Mouse (Mus musculus): ENCODE results near the gene Cep78. TPM values are rescaled to one million over a fixed set of nuclear protein-coding genes. Genes with fewer than 3 reads are reported as not detected.
"Not testable (repeated sequence)": the region's sequence is repeated elsewhere in the genome, so short reads cannot be mapped to it uniquely, and the experiment has no call there.

Gene Cep78
- total RNA-seq (2014; rRNA removed) (22.4 TPM in 2 replicates), polyA plus RNA-seq (2015; fragmentation: Nextera tagmentation; extraction: Ambion mirVana) (18.1 and 20.1 TPM in 2 replicates)

- peak within 1 kb of the TSS; percentile 90 for H3K9ac ChIP-seq (replicated peaks; ENCODE audit: low read length, poor library complexity, severe bottlenecking)
- TF ChIP-seq CTCF (IDR thresholded peaks at IDR 0.05), result peak; percentile 53
- H3K4me3 ChIP-seq (ENCODE audit: low read depth, low read length), result peak within 1 kb of the TSS; percentile 90
- ATAC-seq (ENCODE audit: low FRiP score), result peak; percentile 93
- no peaks in the 10 kb centered on the region for H3K27me3 ChIP-seq (ENCODE audit: insufficient read depth, low read length)
- peak; percentile 94 for DNase-seq (ENCODE audit: low spot score)
- 0 out of 2 replicates have a peak, but pooled peaks cover 2% of the 10 kb centered on the region for H3K4me1 ChIP-seq (ENCODE audit: insufficient read depth, low read length)
- H3K4me2 ChIP-seq (ENCODE audit: low read depth, low read length, poor library complexity, severe bottlenecking), result peak within 1 kb of the TSS; percentile 74
- H3K9me3 ChIP-seq (ENCODE audit: low read length), result no peaks in the 10 kb centered on the region
- peak within 1 kb of the TSS; percentile 86 for H3K27ac ChIP-seq (ENCODE audit: low read depth, low read length)
- H3K36me3 ChIP-seq (ENCODE audit: insufficient read depth, low read length), result no peaks in the 10 kb centered on the region
- under 1% methylated on average over 88 of the region's 88 CpGs for WGBS
Measured at GRCm38 (mm10) chr19:15984449-15985171, at the start of gene Cep78. Gene Cep78, minus strand, starts transcription at chr19:15984989.

GRCm38 (mm10) chr19:16031276-16031675, 46.5 kb upstream of the Cep78 start:
- Histone ChIP-seq H3K4me2 (ENCODE audit: low read depth, low read length, poor library complexity, severe bottlenecking) (no peak overlapping the region), H3K27ac (ENCODE audit: low read depth, low read length) (no peak overlapping the region), H3K4me3 (ENCODE audit: low read depth, low read length) (no peak overlapping the region), H3K9me3 (ENCODE audit: low read length) (no peaks in the 10 kb centered on the region), H3K4me1 (ENCODE audit: insufficient read depth, low read length) (no peaks in the 10 kb centered on the region), H3K36me3 (ENCODE audit: insufficient read depth, low read length) (no peaks in the 10 kb centered on the region), H3K9ac (replicated peaks; ENCODE audit: low read length, poor library complexity, severe bottlenecking) (no peak overlapping the region), H3K27me3 (ENCODE audit: insufficient read depth, low read length) (no peaks in the 10 kb centered on the region)
- TF ChIP-seq CTCF (IDR thresholded peaks at IDR 0.05), result no peak
- 97% methylated on average over 4 of the region's 4 CpGs for WGBS
- no peak for ATAC-seq (ENCODE audit: low FRiP score)
- DNase-seq (ENCODE audit: low spot score), result no peak

GRCm38 (mm10) chr19:16029253-16029771, 44.5 kb upstream of the Cep78 start:
- not testable (repeated sequence) for H3K9ac ChIP-seq (replicated peaks; ENCODE audit: low read length, poor library complexity, severe bottlenecking); H3K27ac ChIP-seq (ENCODE audit: low read depth, low read length); H3K9me3 ChIP-seq (ENCODE audit: low read length); H3K27me3 ChIP-seq (ENCODE audit: insufficient read depth, low read length); H3K36me3 ChIP-seq (ENCODE audit: insufficient read depth, low read length); H3K4me1 ChIP-seq (ENCODE audit: insufficient read depth, low read length)
- DNase-seq (ENCODE audit: low spot score), result peak; percentile 14
- peak overlapping the region; percentile 24; the same call in 1 of the 2 replicates for H3K4me2 ChIP-seq (ENCODE audit: low read depth, low read length, poor library complexity, severe bottlenecking)
- WGBS, result 28% methylated on average over 7 of the region's 9 CpGs
- peak overlapping the region; percentile 18; the same call in 1 of the 2 replicates for H3K4me3 ChIP-seq (ENCODE audit: low read depth, low read length)
- ATAC-seq (ENCODE audit: low FRiP score), result peak; percentile 73
- peak; percentile 57 for TF ChIP-seq CTCF (IDR thresholded peaks at IDR 0.05)

- no peaks in the 10 kb centered on the region for H3K36me3 ChIP-seq (ENCODE audit: insufficient read depth, low read length)
- 62% methylated on average over 5 of the region's 5 CpGs for WGBS
- H3K4me2 ChIP-seq (ENCODE audit: low read depth, low read length, poor library complexity, severe bottlenecking), result peak overlapping the region; percentile 24; the same call in 1 of the 2 replicates
- H3K27me3 ChIP-seq (ENCODE audit: insufficient read depth, low read length), result no peaks in the 10 kb centered on the region
- H3K9ac ChIP-seq (replicated peaks; ENCODE audit: low read length, poor library complexity, severe bottlenecking), result no peak overlapping the region
- no peak for ATAC-seq (ENCODE audit: low FRiP score)
- H3K4me1 ChIP-seq (ENCODE audit: insufficient read depth, low read length), result no peaks in the 10 kb centered on the region
- H3K27ac ChIP-seq (ENCODE audit: low read depth, low read length), result no peak overlapping the region
- no peak for TF ChIP-seq CTCF (IDR thresholded peaks at IDR 0.05)
- H3K4me3 ChIP-seq (ENCODE audit: low read depth, low read length), result peak overlapping the region; percentile 18; the same call in 1 of the 2 replicates
- no peaks in the 10 kb centered on the region for H3K9me3 ChIP-seq (ENCODE audit: low read length)
- DNase-seq (ENCODE audit: low spot score), result no peak
Measured at GRCm38 (mm10) chr19:16028746-16029252, 44.0 kb upstream of the Cep78 start.

- Histone ChIP-seq H3K9ac (replicated peaks; ENCODE audit: low read length, poor library complexity, severe bottlenecking) (no peak overlapping the region), H3K27me3 (ENCODE audit: insufficient read depth, low read length) (no peaks in the 10 kb centered on the region), H3K9me3 (ENCODE audit: low read length) (no peaks in the 10 kb centered on the region), H3K4me1 (ENCODE audit: insufficient read depth, low read length) (no peaks in the 10 kb centered on the region), H3K27ac (ENCODE audit: low read depth, low read length) (no peak overlapping the region), H3K4me2 (ENCODE audit: low read depth, low read length, poor library complexity, severe bottlenecking) (no peak overlapping the region), H3K4me3 (ENCODE audit: low read depth, low read length) (no peak overlapping the region), H3K36me3 (ENCODE audit: insufficient read depth, low read length) (no peaks in the 10 kb centered on the region)
- 81% methylated on average over 15 of the region's 15 CpGs for WGBS
- DNase-seq (ENCODE audit: low spot score) (no peak), ATAC-seq (ENCODE audit: low FRiP score) (no peak)
- no peak for TF ChIP-seq CTCF (IDR thresholded peaks at IDR 0.05)
Measured at GRCm38 (mm10) chr19:16027876-16028670, 43.3 kb upstream of the Cep78 start.
